Mouse (Mus musculus) G1E (cell line): Measurements from ENCODE around the gene Paqr6.

Experiments used
- CTCF ChIP-seq: IDR thresholded peaks from 2 replicates; pipeline ENCODE4 v1.5.1; 2012; ENCODE audit warnings: low read depth, low read length, inconsistent platforms, mixed read lengths
- GATA1 ChIP-seq: IDR thresholded peaks from 2 replicates; pipeline ENCODE4 v1.6.1; 2012; ENCODE audit warnings: borderline replicate concordance, low read length, inconsistent platforms, mixed read lengths
- GATA2 ChIP-seq: IDR thresholded peaks from 2 replicates; pipeline ENCODE4 v1.6.1; 2012; ENCODE audit warnings: low read depth, low read length, inconsistent platforms, borderline replicate concordance
- TAL1 ChIP-seq: conservative IDR thresholded peaks from 2 replicates; pipeline ENCODE4 v1.6.1; 2012; ENCODE audit warnings: low read depth, low read length, inconsistent platforms, mixed read lengths

GRCm38 (mm10) chr3:88403522-88404230 lies 39.3 kb downstream of the Paqr6 start:
- TF ChIP-seq TAL1 (no peak), GATA2 (no peak), CTCF (no peak), GATA1 (no peak)
